Mouse (Mus musculus) erythroblast, embryonic 14.5 days (primary cell): Measurements from ENCODE around the gene Fut9. TPM values are rescaled to one million over a fixed set of nuclear protein-coding genes. Genes with fewer than 3 reads are reported as not detected.

Source experiments
- H3K27me3 ChIP-seq: 2 replicates; pipeline ENCODE4 v1.6.1; 2012; ENCODE audit warnings: inconsistent platforms; ENCODE audit not compliant: control insufficient read depth
- H3K36me3 ChIP-seq: 2 replicates; pipeline ENCODE4 v1.6.1; 2012; ENCODE audit warnings: mild to moderate bottlenecking, inconsistent platforms; ENCODE audit not compliant: control insufficient read depth
- H3K4me1 ChIP-seq: 2 replicates; pipeline ENCODE4 v1.6.1; 2012; ENCODE audit warnings: inconsistent platforms; ENCODE audit not compliant: control insufficient read depth
- H3K4me3 ChIP-seq: replicated peaks from 2 replicates; pipeline ENCODE3; 2012; ENCODE audit warnings: moderate library complexity, mild to moderate bottlenecking, inconsistent platforms
- H3K9me3 ChIP-seq: 2 replicates; pipeline ENCODE4 v1.6.1; 2012; ENCODE audit warnings: low read length, inconsistent platforms, mixed read lengths; ENCODE audit not compliant: control insufficient read depth
- GATA1 ChIP-seq: IDR thresholded peaks from 2 replicates; pipeline ENCODE4 v1.6.1; 2012; ENCODE audit warnings: low read length, inconsistent platforms, mixed read lengths
- TAL1 ChIP-seq: IDR thresholded peaks from 3 replicates; pipeline ENCODE4 v1.6.1; 2012; ENCODE audit warnings: low read length, inconsistent platforms, mixed read lengths
- polyA plus RNA-seq: library from polyadenylated mRNA; stranded (reverse); fragments of >175 nt; gene quantifications from 2 replicates; pipeline ENCODE4 v1.2.3, GENCODE M21; 2012

Fut9 gene
- polyA plus RNA-seq, 1 experiment = not detected

DNA sequence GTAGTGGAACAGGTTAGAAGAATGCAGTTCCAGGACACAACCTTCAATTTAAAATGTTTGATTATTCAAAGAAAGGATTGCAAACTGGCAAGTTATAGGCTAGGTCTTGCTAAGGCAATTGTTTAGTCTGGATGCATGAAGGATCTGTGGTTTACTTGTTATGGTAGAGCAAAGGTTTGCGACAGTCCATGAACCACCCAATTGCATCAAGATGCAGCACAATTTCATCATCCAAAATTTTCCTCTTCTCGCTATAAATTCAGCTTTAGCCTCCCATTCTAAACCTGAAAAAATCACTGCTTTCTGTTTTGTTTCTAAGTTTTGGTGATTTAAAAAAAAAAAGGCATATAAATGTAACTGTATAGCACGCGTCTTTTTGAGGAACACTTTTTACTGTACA, 14.8 kb downstream of the Fut9 start:
- Histone ChIP-seq H3K9me3 (no peaks in the 10 kb centered on the region), H3K27me3 (no peaks in the 10 kb centered on the region), H3K4me3 (no peak overlapping the region), H3K36me3 (no peaks in the 10 kb centered on the region), H3K4me1 (no peaks in the 10 kb centered on the region)
- TF ChIP-seq GATA1 (no peak), TAL1 (no peak)

GRCm38 (mm10) chr4:25768657-25769056, 31.4 kb downstream of the Fut9 start:
- TF ChIP-seq TAL1 (no peak), GATA1 (no peak)
- no peaks in the 10 kb centered on the region for H3K27me3 ChIP-seq
- no peaks in the 10 kb centered on the region; the same call in 1 of the 2 replicates for H3K9me3 ChIP-seq
- no peaks in the 10 kb centered on the region for H3K36me3 ChIP-seq
- H3K4me1 ChIP-seq = no peaks in the 10 kb centered on the region
- no peak overlapping the region for H3K4me3 ChIP-seq

GRCm38 (mm10) chr4:25763091-25763490, 37.0 kb downstream of the Fut9 start:
- H3K27me3 ChIP-seq = no peaks in the 10 kb centered on the region
- TF ChIP-seq GATA1 (no peak), TAL1 (no peak)
- H3K4me1 ChIP-seq = no peaks in the 10 kb centered on the region
- H3K9me3 ChIP-seq = no peaks in the 10 kb centered on the region
- no peaks in the 10 kb centered on the region for H3K36me3 ChIP-seq
- no peak overlapping the region for H3K4me3 ChIP-seq

- Histone ChIP-seq H3K4me1 (no peaks in the 10 kb centered on the region), H3K36me3 (no peaks in the 10 kb centered on the region), H3K27me3 (no peaks in the 10 kb centered on the region), H3K4me3 (no peak overlapping the region), H3K9me3 (peaks cover 2% of the 10 kb centered on the region; the same call in 1 of the 2 replicates)
- TF ChIP-seq GATA1 = no peak
- TF ChIP-seq TAL1 = no peak
These were observed 42.0 kb downstream of the Fut9 start for GRCm38 (mm10) chr4:25757909-25758548.

DNA sequence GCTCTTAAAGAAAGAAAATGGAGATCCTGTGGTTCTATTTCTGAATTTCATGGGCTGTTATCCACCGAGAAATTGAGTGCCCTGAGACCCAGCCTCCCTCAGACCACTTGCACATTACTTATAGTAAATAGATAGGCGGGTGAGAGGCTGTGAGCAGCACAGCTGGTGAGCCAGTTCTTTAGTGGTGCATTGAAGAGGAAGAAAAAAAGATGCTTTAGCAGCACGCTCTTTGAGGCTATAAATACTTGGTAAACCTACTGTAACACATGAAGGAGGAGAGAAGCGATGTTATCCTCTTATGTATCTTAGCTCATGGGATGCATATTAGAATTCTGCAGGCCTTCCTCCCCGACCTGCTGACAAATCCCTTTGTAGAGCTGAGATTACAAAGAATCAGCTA, 58.5 kb downstream of the Fut9 start:
- no peaks in the 10 kb centered on the region for H3K36me3 ChIP-seq
- H3K4me3 ChIP-seq = no peak overlapping the region
- H3K4me1 ChIP-seq = no peaks in the 10 kb centered on the region
- H3K27me3 ChIP-seq = no peaks in the 10 kb centered on the region
- no peak for TF ChIP-seq TAL1
- no peaks in the 10 kb centered on the region; the same call in none of the 2 replicates for H3K9me3 ChIP-seq

- no peak for TF ChIP-seq GATA1
- no peak for TF ChIP-seq TAL1
- Histone ChIP-seq H3K36me3 (no peaks in the 10 kb centered on the region), H3K4me1 (no peaks in the 10 kb centered on the region), H3K4me3 (no peak overlapping the region), H3K27me3 (no peaks in the 10 kb centered on the region), H3K9me3 (no peaks in the 10 kb centered on the region; the same call in none of the 2 replicates)
These were observed 61.3 kb downstream of the Fut9 start for GRCm38 (mm10) chr4:25738782-25739181.

DNA sequence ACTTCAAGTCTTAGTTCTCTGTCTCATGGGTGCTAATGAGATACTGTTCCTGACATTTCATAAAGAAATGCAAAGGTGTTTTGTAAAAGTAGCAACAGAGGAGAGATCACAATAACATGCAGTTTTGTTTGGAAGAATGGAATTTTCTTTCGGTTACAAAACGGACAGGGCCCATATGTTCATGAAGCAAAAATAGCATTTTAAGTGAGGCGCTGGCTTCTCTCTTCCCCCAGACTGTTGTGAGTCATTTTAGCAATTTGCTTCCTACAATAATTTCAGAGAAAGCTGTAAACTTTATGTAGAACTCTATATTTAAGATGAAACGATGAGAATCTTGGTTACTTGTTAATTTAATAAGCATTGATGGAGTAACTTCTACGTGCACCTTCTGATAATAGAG, 78.5 kb downstream of the Fut9 start:
- TF ChIP-seq GATA1 (no peak), TAL1 (no peak)
- no peaks in the 10 kb centered on the region for H3K4me1 ChIP-seq
- no peak overlapping the region for H3K4me3 ChIP-seq
- no peaks in the 10 kb centered on the region for H3K36me3 ChIP-seq
- no peaks in the 10 kb centered on the region for H3K27me3 ChIP-seq
- no peaks in the 10 kb centered on the region for H3K9me3 ChIP-seq

DNA sequence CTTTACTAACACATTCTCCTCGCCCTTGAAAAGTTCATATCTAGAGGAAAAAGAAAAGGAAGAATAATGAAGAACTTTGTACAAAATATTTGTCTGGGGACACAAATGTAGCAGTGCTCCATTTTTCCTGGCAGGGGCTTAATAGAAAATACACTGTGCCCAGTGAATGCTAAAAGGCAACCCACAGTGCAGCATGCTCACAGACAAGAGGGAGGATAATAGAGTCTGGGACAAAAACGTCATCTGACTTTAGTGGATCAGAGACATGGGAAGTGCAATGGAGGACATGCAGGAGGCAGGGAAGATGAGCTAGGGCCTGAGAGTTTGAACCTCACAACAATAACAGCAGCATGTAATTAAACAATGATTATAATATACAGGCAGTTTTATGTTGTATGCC, 86.1 kb downstream of the Fut9 start:
- no peaks in the 10 kb centered on the region for H3K36me3 ChIP-seq
- H3K27me3 ChIP-seq = no peaks in the 10 kb centered on the region
- H3K9me3 ChIP-seq = no peaks in the 10 kb centered on the region
- no peak for TF ChIP-seq GATA1
- TF ChIP-seq TAL1 = no peak
- no peak overlapping the region for H3K4me3 ChIP-seq
- no peaks in the 10 kb centered on the region for H3K4me1 ChIP-seq

GRCm38 (mm10) chr4:25684976-25685375, 115.1 kb downstream of the Fut9 start:
- H3K27me3 ChIP-seq = no peaks in the 10 kb centered on the region
- H3K4me3 ChIP-seq = no peak overlapping the region
- no peaks in the 10 kb centered on the region for H3K36me3 ChIP-seq
- TF ChIP-seq TAL1 (no peak), GATA1 (no peak)
- H3K4me1 ChIP-seq = no peaks in the 10 kb centered on the region
- no peaks in the 10 kb centered on the region for H3K9me3 ChIP-seq

DNA sequence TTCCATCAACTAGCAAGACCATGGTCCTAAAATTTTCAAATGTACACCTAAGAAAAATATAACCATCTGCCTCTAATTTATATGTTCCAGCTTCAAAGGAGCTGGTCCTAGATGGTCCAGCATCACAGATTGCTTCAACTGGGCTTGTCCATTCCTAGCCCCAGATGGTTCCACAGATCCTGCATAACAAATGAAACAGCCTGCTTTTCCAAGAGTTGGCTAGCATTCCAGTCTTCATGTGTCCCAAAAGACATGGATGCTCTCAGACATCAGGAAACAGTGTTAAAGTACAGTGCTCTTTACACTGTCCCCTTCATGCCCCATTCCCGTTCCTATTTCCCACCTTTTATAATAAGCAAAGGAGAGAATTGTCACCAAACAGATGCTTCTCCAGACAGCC, 135.8 kb downstream of the Fut9 start:
- H3K27me3 ChIP-seq = no peaks in the 10 kb centered on the region
- no peaks in the 10 kb centered on the region; the same call in 1 of the 2 replicates for H3K9me3 ChIP-seq

More for the DNA sequence above, 135.8 kb downstream of the Fut9 start:
- Histone ChIP-seq H3K4me3 (no peak overlapping the region), H3K4me1 (no peaks in the 10 kb centered on the region), H3K36me3 (no peaks in the 10 kb centered on the region)
- TF ChIP-seq TAL1 = no peak
- no peak for TF ChIP-seq GATA1
